Mouse (Mus musculus) ovary, postnatal 14 days (tissue): Measurements from ENCODE around the gene Nt5c1b.
A peak's percentile ranks its signal among the peaks of the same experiment; 100 is the strongest.

Experiments used
- DNase-seq: peaks from one replicate; pipeline ENCODE4 v3.0.0; 2022; ENCODE audit warnings: low spot score

Gene Nt5c1b

GRCm38 (mm10) chr12:10369673-10370072 is at the start of gene Nt5c1b:
Gene Nt5c1b (plus strand): TSS chr12:10369973.
- no peak for DNase-seq

GRCm38 (mm10) chr12:10327651-10328050 is 42.1 kb upstream of the Nt5c1b start:
- no peak for DNase-seq

DNA sequence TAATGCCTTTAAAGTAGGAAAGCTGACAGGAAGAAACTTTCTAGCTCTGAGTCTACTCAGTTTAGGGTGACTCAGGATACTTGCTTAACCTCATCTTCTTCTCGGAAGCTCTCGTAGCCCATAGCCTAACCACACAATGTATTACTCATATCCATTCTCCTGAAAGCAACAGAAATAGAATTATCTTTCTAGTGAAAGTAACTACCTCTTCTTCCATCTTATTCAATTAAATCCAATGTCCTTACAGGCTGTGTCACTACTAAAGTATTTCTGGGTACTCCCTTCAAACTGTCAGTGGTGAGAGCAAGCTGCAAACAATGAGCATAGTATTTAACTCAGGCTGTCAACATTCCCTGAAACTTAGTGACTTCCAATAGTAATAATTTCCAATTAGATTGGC is 40.3 kb upstream of the Nt5c1b start:
- DNase-seq, result no peak

DNA sequence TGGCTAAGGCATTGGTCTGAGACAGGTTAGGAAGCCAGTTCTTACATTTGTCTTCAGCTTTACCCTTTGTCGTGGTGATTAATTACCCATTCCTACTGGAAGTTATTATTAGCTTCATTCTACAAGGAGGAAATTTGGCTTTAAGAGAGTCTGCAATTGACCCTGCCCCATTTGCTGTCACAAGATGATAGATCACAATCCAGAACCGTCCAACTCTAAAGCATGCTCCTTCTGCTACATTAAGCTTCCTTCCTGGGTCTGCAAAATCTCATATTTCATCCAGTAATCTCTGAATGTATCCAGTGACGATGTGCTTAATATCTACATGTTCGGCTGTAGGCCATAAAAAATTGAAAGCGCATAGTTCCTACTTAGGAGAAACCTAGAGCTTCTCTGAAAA is 29.2 kb upstream of the Nt5c1b start:
- DNase-seq, result no peak

DNA sequence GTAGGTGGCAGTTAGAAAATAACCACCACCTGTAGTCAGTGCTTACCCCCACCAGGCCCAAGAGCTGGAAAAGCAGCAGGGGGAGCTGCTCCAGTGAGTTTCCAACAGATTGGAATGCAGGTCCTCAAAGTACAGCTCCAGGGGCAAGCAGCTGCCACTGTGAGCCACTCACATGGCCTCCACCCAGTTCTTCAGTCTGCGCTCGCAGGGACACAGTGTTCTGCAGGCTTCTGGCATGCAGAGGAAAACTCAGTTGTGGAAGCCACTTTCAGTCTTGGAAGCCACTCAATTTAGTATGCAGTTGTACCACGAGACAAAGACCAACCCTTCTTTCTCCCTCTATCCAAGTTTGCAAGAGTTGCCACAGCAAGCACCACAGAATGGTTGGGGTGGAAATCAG is 19.1 kb upstream of the Nt5c1b start:
- no peak for DNase-seq

DNA sequence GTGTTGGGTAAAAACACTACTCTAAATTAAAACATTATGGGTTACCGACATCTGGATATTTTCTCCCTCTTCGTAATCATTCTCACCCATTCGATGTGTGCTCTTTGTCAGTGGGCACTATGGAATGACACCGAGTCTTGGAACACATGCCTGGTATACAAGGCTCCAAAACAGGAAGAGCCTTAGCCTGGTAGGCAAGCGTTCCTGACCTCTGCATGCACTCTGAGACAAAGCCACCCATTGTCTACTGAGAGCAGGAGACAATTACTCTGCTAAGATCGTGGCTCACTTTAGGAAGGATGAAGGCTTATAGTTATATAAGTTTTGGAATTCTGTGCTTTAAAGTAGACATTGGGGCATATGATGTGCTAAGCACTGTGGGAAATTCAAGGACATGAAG is 12.0 kb upstream of the Nt5c1b start:
- DNase-seq, result no peak

DNA sequence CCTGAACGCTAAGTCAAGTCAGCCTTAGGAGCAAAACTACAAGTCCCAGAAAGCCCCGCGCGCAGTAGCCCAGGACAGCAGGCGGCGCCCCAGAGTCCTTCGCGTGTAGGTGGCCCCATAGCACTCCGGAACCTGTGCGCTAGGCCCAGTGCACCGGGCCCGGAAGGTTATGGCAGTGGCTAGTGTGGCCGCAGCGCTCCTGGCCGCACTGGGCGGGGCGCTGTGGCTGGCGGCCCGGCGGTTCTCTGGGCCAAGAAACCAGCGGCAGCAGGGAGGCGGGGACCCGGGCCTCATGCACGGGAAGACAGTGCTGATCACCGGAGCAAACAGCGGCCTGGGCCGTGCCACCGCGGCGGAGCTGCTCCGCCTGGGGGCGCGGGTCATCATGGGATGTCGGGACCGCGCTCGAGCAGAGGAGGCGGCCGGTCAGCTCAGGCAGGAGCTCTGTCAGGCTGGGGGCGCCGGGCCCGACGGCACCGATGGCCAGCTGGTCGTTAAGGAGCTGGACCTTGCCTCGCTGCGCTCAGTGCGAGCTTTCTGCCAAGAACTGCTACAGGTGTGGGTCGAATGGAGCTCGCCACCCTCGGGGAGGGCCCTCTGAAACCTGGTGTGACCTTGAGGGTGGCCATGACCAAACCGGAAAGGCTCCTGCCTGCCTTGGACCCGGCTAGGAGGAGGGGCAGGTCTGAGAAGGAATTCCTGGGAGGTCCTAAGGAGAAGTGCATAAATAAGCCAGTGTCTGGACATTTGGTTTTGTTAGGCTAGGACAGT is 21.1 kb downstream of the Nt5c1b start, which contains the start of gene Rdh14:
Gene Rdh14, plus strand, starts transcription at position 102 of the 771 bp plus-strand sequence.
- peak; percentile 89 for DNase-seq

DNA sequence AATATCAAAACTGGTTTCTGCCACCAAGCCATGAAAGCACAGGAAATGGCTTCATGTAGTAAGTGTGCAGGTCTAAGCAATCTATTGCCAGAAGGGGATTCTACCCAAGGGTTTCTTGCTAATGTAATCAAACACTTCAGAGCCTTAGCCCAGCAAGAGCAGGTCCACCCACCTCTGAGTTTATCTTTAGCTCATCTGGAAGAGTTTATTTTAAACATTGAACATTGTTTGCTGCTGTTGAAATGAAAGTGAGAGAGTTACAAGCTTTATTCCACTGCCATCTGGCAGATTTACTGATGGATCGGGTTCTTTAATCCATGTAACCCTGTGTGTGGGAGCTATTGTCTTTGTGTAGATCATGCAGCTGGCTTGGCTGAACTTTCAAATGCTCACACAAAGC is 31.0 kb downstream of the Nt5c1b start:
- no peak for DNase-seq

- no peak for DNase-seq
Observed at GRCm38 (mm10) chr12:10402421-10403115, 32.8 kb downstream of the Nt5c1b start.

DNA sequence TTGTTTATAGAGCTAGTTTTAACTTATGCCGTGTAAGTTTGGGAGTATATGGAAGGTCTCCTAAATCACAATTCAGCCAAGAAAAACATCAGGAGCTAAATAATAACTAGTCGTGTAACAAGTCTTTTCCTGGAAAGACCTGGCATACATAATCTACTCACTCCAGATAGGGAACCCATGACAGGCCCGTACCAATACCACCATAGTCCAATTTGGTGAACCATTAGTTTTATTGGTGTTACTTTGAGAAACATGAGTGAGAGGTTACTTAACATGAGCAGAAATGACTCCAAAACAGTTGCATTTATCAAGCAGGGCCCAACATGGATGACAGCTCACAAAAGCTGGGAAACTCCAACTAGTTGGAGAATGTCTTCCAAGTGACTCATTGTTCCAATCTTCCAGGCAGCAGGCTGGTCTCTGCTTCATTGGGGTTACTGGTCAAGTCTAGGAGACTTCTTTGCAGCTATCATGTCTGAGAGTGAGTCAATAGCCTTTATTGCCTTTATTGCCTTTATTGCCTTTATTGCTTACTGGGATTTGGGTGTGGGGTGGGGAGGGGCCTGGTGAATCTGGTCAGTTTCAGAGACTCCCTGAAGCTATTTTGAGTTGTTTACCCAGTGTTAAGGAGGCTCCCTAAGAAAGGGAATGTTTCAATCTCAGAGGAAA is 40.9 kb downstream of the Nt5c1b start:
- no peak for DNase-seq

GRCm38 (mm10) chr12:10411453-10411852 is 41.7 kb downstream of the Nt5c1b start:
- no peak for DNase-seq

GRCm38 (mm10) chr12:10422347-10422746 is 52.6 kb downstream of the Nt5c1b start:
- DNase-seq, result no peak

DNA sequence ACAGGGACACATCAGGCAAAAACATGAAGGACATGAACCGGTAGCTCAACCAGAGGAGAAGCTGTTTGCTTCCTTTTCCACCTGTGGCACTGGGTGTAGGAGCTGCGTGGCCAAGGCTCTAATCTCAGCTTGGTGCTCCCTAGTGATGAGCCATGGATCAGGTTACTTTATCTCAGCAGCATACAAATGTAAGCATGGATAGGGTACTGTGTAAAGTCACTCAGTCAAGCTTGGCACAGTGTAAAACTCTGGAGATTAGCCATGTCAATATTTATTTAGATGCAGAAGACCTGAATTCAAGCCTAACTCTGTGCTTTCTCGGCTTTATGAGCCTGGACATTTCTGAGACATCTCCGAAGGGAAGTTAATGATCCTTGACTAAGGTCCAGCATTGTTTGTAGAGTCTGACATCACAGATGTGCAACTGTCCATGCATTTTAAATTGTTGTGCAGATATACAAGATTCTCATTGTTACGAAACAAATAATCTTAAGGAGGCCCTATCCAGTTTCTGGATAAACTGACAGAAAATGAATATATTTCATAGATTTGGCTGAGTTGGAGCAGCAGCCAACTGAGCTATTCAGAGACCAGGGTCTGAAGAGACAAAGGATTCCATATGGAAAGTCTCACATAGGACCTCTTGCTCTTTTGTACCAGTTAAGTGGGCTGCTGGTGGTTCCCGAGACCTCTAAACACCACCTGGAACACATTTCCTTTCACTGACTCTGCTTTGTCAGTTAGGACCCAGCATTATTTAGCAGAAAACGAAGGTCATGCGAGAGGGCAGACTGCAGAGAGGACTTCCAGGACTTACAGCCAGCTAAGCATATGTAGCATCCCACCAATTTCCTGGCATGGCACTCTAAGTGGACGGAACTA is 56.5 kb downstream of the Nt5c1b start:
- no peak for DNase-seq

GRCm38 (mm10) chr12:10430999-10431398 is 61.2 kb downstream of the Nt5c1b start:
- no peak for DNase-seq

DNA sequence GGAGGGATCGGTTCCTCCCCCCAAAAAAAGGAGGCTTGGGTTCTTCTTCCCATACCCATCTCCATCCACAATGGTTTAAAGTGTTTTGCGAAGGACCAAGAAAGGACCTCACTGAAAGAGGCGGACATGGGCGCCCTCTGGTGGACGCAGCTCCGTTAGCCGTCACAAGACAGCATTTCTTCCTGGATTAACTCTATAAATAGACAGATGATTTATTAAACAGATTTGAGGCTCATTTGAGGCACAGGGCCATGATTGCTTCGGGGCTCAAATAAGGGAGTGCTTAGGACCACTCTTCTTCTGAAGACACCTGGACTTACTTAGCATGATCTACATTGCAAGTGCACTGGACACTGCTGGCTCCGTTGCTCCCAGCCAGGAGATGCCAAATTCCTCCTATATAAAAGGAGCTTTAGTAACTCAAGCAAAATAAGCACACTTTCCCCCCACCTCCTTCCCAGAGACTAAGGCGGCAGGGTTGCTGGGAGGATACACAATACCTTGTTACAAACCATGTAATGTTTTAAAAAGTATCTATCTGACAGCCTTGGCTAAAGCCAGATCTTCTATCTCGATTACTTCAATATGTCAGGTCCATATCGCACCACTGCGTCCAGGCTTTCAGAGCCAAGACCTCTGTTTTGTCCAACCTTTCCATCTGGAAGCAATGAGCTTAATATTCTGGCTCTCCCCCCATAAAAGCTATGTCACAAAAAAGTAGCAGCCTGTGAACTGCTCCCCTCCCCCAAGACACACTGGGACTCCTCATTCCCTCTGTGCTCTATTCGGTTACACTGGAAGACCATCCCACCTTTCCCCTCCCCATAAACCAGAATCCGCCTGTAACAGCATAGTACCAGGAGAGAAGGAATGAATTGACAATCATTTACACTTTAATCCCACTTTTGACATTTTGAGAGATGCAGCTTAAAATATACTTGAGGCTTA is 68.6 kb downstream of the Nt5c1b start:
- DNase-seq, result peak; percentile 77
